Mouse (Mus musculus): ENCODE results near the gene Gba.

DNA sequence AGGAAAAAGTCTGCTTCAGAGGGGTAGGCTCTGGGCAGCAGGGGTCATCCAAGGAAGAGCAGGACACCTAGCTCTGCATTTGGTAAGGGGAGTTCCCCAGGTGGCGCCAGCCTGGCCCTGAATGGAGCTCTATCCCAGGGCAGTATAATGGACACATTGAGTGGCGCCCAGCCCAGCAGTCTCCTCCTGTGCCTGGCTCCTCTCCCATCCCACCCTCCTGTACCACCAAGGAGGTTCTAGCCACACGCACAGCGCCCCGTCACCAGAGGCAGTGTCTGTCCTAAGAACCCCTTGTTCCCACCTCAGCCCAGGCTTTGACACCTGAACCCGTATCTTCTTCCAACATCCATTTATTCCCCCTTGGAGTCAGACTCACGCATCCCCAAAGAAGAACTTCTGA lies 7.0 kb downstream of the Gba start:
- no peak for TF ChIP-seq CTCF (IDR thresholded peaks at IDR 0.05; ENCODE audit: borderline replicate concordance, extremely low read depth, insufficient read depth, insufficient read length)
- no peak for TF ChIP-seq POLR2A (IDR thresholded peaks at IDR 0.05; ENCODE audit: borderline replicate concordance, extremely low read depth, insufficient read depth, insufficient read length, poor library complexity, severe bottlenecking)

Data from brain, embryonic 14.5 days (tissue).